18 mouse cellular contexts compared by ENCODE assay signal in the genomic region with DNA sequence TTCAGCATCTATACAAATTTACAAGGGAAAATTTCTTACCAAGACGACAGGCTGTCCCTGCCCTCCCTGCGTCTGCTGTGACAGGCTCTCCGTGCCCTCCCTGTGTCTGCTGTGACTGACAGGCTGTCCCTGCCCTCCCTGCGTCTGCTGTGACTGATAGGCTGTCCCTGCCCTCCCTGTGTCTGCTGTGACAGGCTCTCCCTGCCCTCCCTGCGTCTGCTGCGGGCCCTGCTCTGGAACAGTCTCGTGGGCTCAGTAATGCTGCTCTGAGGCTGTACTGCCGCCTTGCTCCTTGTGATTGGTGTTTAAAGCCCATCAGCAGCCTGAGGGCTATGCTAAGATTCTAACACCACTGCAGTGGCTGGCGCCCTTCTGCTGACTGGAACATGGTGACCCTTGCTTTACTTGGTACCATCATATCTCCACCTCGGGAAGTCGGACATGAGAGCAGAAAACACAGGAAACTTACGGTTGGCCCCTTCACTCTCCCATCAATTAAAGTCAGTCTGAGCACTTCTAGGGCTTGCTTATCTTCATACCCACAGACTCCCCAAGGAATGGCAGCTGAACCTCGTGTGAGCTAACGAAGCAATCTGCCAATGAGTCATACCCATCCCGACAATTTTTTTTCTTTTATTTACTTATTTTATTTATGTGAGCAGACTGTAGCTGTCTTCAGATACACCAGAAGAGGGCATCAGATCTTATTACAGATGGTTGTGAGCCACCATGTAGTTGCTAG. TPM values are rescaled to one million over a fixed set of nuclear protein-coding genes. Genes with fewer than 3 reads are reported as not detected.
A peak's percentile ranks its signal among the peaks of the same experiment; 100 is the strongest.
DNase-seq lines count a peak whose midpoint lies in the region; ATAC-seq lines count a peak whose summit lies in the region.
"Had no signal": no experiment of that assay in that cellular context is flagged by ENCODE, and none has a peak within 500 bp of the region (broad histone marks: within the 10 kb centered on the region; RNA-seq: fewer than 3 reads in every experiment).

No protein-coding gene starts in this region.

- ATAC-seq in heart, embryonic 15.5 days (replicated peaks; ENCODE audit: insufficient number of reproducible peaks, insufficient read depth, low FRiP score, low read depth): no peak; the same call in 1 of the 2 replicates
- peak; percentile 99 for ATAC-seq in liver, embryonic 16.5 days (ENCODE audit: low read depth)
- ATAC-seq: midbrain, embryonic 13.5 days had no signal

- H3K9ac ChIP-seq in heart, embryonic 15.5 days: no peak overlapping the region
- peak overlapping the region; percentile 36; the same call in 1 of the 2 replicates for H3K9ac ChIP-seq in liver, embryonic 16.5 days (ENCODE audit: low read depth, low read length)
- H3K9ac ChIP-seq: midbrain, embryonic 13.5 days had no signal

- no peak overlapping the region for H3K4me2 ChIP-seq in heart, embryonic 15.5 days
- H3K4me2 ChIP-seq in liver, embryonic 16.5 days (ENCODE audit: low read depth, low read length): peak overlapping the region; percentile 55
- H3K4me2 ChIP-seq: midbrain, embryonic 13.5 days had no signal

- no peaks in the 10 kb centered on the region for H3K9me3 ChIP-seq in heart, embryonic 15.5 days (replicated peaks)
- no peaks in the 10 kb centered on the region for H3K9me3 ChIP-seq in erythroblast, embryonic 14.5 days (ENCODE audit: control insufficient read depth, low read length)
- no peaks in the 10 kb centered on the region for H3K9me3 ChIP-seq in liver, embryonic 16.5 days (replicated peaks; ENCODE audit: control insufficient read depth, low read length)
- H3K9me3 ChIP-seq: midbrain, embryonic 13.5 days had no signal

- H3K4me1 ChIP-seq in heart, embryonic 15.5 days (replicated peaks): no peaks in the 10 kb centered on the region
- peaks cover 39% of the 10 kb centered on the region for H3K4me1 ChIP-seq in erythroblast, embryonic 14.5 days (ENCODE audit: control insufficient read depth)
- peaks cover 10% of the 10 kb centered on the region for H3K4me1 ChIP-seq in liver, embryonic 16.5 days (ENCODE audit: control insufficient read depth, low read depth, low read length)
- H3K4me1 ChIP-seq: midbrain, embryonic 13.5 days had no signal

- H3K36me3 ChIP-seq in heart, embryonic 15.5 days: peaks cover 73% of the 10 kb centered on the region
- H3K36me3 ChIP-seq in erythroblast, embryonic 14.5 days (ENCODE audit: control insufficient read depth): peaks cover 87% of the 10 kb centered on the region
- peaks cover 6% of the 10 kb centered on the region for H3K36me3 ChIP-seq in liver, embryonic 16.5 days (ENCODE audit: control insufficient read depth, insufficient read depth)

- H3K27me3 ChIP-seq in heart, embryonic 15.5 days: no peaks in the 10 kb centered on the region
- H3K27me3 ChIP-seq in erythroblast, embryonic 14.5 days (ENCODE audit: control insufficient read depth): no peaks in the 10 kb centered on the region
- no peaks in the 10 kb centered on the region for H3K27me3 ChIP-seq in liver, embryonic 16.5 days (ENCODE audit: control insufficient read depth, insufficient read depth, low read depth, low read length)
- H3K27me3 ChIP-seq: midbrain, embryonic 13.5 days had no signal

- no peak for DNase-seq in heart, postnatal 14 days
- DNase-seq in c-Kit-negative CD71-positive TER-119-positive erythroid progenitor cells, embryonic 14.5 days (ENCODE audit: low read depth, low spot score): peak; percentile 60
- no peak for DNase-seq in ovary, postnatal 14 days (ENCODE audit: low spot score)
- DNase-seq in gastrocnemius, adult 18-20 months (ENCODE audit: low spot score): no peak
- DNase-seq: cerebellum, adult 9-11 months; embryo, embryonic 11 days; gastrocnemius, postnatal 25 days; heart, postnatal 36 days; right cerebral cortex, adult 18-20 months; thymus, postnatal 4 days had no signal

- H3K4me3 ChIP-seq in heart, embryonic 15.5 days: no peak overlapping the region
- peak overlapping the region; percentile 57 for H3K4me3 ChIP-seq in erythroblast, embryonic 14.5 days (replicated peaks)
- peak overlapping the region; percentile 29 for H3K4me3 ChIP-seq in liver, embryonic 16.5 days (ENCODE audit: low read depth, low read length)
- H3K4me3 ChIP-seq: midbrain, embryonic 13.5 days; myocyte had no signal

- intact Hi-C loops in heart, postnatal 14 days (cut with DNase I): no loop called here

- H3K27ac ChIP-seq in heart, embryonic 15.5 days: peak overlapping the region; percentile 18; the same call in 1 of the 2 replicates
- H3K27ac ChIP-seq in liver, embryonic 16.5 days (ENCODE audit: low read length): peak overlapping the region; percentile 93
- H3K27ac ChIP-seq: kidney, postnatal 0 days; midbrain, embryonic 13.5 days had no signal

- WGBS in heart, embryonic 15.5 days: 44% methylated on average over 15 of the region's 15 CpGs
- 33% methylated on average over 15 of the region's 15 CpGs for WGBS in liver, embryonic 16.5 days (ENCODE audit: insufficient replicate concordance)

RNA-seq across cellular contexts. Expression of a gene that starts 12.4 kb away (rescaled TPM):
- 0.19 and 0.28 TPM in 2 replicates for polyA plus RNA-seq in heart, embryonic 15.5 days (2015; fragmentation: Nextera tagmentation; extraction: Ambion mirVana)
- total RNA-seq in heart, postnatal 14 days (2021): under 1 TPM; 0.72 to 0.76 TPM
- not detected in 2 replicates for polyA plus RNA-seq in erythroblast, embryonic 14.5 days (2012)
- polyA plus RNA-seq in liver, embryonic 16.5 days (2015; fragmentation: Nextera tagmentation; extraction: Ambion mirVana): 0.07 TPM in 1 of 2 replicates, not detected in the other
- under 1 TPM in 1 of 2 experiments, not detected in 1; 0.09 TPM for total RNA-seq in gastrocnemius, adult 18-20 months (2021)
- total RNA-seq: adrenal gland, adult 18-20 months had no signal
- polyA plus RNA-seq: C2C12 had no signal

RNA-seq across cellular contexts. Expression of a gene that starts 41.5 kb away (rescaled TPM):
- 58.1 and 68.7 TPM in 2 replicates for polyA plus RNA-seq in heart, embryonic 15.5 days (2015; fragmentation: Nextera tagmentation; extraction: Ambion mirVana)
- 10 to 100 TPM; 78.8 to 87.1 TPM for total RNA-seq in heart, postnatal 14 days (2021)
- polyA plus RNA-seq in erythroblast, embryonic 14.5 days (2012): 1.0 and 1.8 TPM in 2 replicates
- polyA plus RNA-seq in liver, embryonic 16.5 days (2015; fragmentation: Nextera tagmentation; extraction: Ambion mirVana): 11.1 and 13.3 TPM in 2 replicates
- 10 to 100 TPM; 29.9 to 33.8 TPM for total RNA-seq in gastrocnemius, adult 18-20 months (2021)
